Mouse (Mus musculus) natural killer cell, adult 2 months (primary cell): ENCODE measurements around the gene Lct.

ENCODE experiments used
- DNase-seq, 2 experiments: peaks; one replicate each; pipeline ENCODE4 v3.0.0; 2022; ENCODE audit warnings: low spot score in 2 of 2

The Lct gene

GRCm38 (mm10) chr1:128328218-128328617 lies at the start of gene Lct:
Lct (minus strand) TSS chr1:128328318.
- DNase-seq: no peak

- DNase-seq: no peak
Observed at GRCm38 (mm10) chr1:128376841-128377240, 48.7 kb upstream of the Lct start.

GRCm38 (mm10) chr1:128372143-128372860 lies 44.2 kb upstream of the Lct start:
- no peak for DNase-seq

GRCm38 (mm10) chr1:128368732-128369441 lies 40.8 kb upstream of the Lct start:
- peak; percentile 52 to 71 for DNase-seq

- no peak for DNase-seq
Observed at GRCm38 (mm10) chr1:128360601-128361000, 32.5 kb upstream of the Lct start.

GRCm38 (mm10) chr1:128359554-128360376 lies 31.6 kb upstream of the Lct start, which contains the start of gene Mcm6:
Mcm6 (minus strand) TSS chr1:128359664.
- DNase-seq: peak; percentile 93 to 94

- no peak for DNase-seq
Observed at GRCm38 (mm10) chr1:128358916-128359553, 30.9 kb upstream of the Lct start.

- DNase-seq: no peak
Observed at GRCm38 (mm10) chr1:128358276-128358675, 30.2 kb upstream of the Lct start.

- DNase-seq: peak; percentile 41 to 45
Observed at GRCm38 (mm10) chr1:128357452-128357851, 29.3 kb upstream of the Lct start.

- DNase-seq: no peak
Observed at GRCm38 (mm10) chr1:128353092-128353491, 25.0 kb upstream of the Lct start.

GRCm38 (mm10) chr1:128344232-128344631 lies 16.1 kb upstream of the Lct start:
- no peak for DNase-seq

GRCm38 (mm10) chr1:128337708-128338320 lies 9.7 kb upstream of the Lct start:
- no peak for DNase-seq

GRCm38 (mm10) chr1:128330313-128330712 lies 2.2 kb upstream of the Lct start:
- DNase-seq: no peak

GRCm38 (mm10) chr1:128327165-128327564 lies 953 bp downstream of the Lct start:
- no peak for DNase-seq

- no peak for DNase-seq
Observed at GRCm38 (mm10) chr1:128324776-128325175, 3.3 kb downstream of the Lct start.

- DNase-seq: no peak
Observed at GRCm38 (mm10) chr1:128323026-128323643, 5.0 kb downstream of the Lct start.

GRCm38 (mm10) chr1:128319266-128319665 lies 8.9 kb downstream of the Lct start:
- DNase-seq: peak in 1 of 2 experiments; percentile 36

GRCm38 (mm10) chr1:128314665-128315064 lies 13.5 kb downstream of the Lct start:
- DNase-seq: no peak

GRCm38 (mm10) chr1:128309043-128309442 lies 19.1 kb downstream of the Lct start:
- DNase-seq: no peak

- DNase-seq: no peak
Observed at GRCm38 (mm10) chr1:128303900-128304299, 24.2 kb downstream of the Lct start.
